Mouse (Mus musculus) embryo, embryonic 11.5 days (tissue): Measurements from ENCODE around the gene Mex3a.
"Not testable (repeated sequence)": the region's sequence is repeated elsewhere in the genome, so short reads cannot be mapped to it uniquely, and the experiment has no call there.

Experiments used
- DNase-seq: peaks from one replicate; pipeline ENCODE4 v3.0.0-alpha.2; 2012; ENCODE audit warnings: low read depth, low spot score

The Mex3a gene

GRCm38 (mm10) chr3:88569093-88569492, 36.9 kb downstream of the Mex3a start:
- no peak for DNase-seq

GRCm38 (mm10) chr3:88569694-88570093, 37.5 kb downstream of the Mex3a start:
- DNase-seq, result no peak

DNA sequence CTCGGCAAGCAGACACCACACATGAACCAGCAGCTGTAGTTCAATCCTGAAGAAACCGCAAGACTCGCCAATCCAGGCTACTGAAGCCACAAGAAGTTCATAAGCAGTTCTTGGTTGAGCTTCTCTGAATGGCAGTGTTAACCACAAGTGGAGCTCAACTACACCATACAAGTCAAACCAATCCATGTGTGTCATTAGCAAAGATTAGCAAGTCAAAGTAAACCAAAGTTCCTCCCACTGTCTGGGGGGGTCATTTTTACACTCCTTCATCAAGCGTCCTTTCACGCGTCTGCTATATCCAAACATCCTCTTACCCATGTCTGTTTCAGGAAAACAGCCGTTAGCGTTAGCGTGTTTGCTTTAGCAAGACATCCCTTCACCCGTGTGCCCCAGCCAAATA, 38.1 kb downstream of the Mex3a start:
- no peak for DNase-seq

DNA sequence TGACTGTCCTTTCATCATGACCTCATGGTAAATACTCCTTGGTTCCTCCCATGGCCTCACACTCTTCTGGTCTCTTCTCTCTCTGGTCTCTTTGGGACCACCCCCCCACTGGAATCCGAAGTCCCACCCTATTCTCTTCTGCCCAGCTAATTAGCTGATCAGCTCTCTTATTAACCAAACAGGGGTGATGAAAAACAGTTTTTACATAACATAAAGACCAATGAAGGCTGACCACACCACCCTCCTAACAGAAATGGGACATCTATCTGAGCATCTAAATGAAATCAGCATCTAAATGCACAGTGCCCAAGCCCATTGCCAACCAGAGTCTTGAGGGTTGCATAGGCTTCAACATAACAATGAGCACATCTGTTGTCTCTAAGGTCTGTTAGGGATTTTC, 39.7 kb downstream of the Mex3a start:
- no peak for DNase-seq

- no peak for DNase-seq
Measured at GRCm38 (mm10) chr3:88572835-88573234, 40.6 kb downstream of the Mex3a start.

GRCm38 (mm10) chr3:88573810-88574209, 41.6 kb downstream of the Mex3a start:
- no peak for DNase-seq

- DNase-seq, result no peak
Measured at GRCm38 (mm10) chr3:88575540-88575939, 43.3 kb downstream of the Mex3a start, which contains the start of gene Ssr2. Gene Ssr2 (plus strand): TSS chr3:88575876.

GRCm38 (mm10) chr3:88577846-88578245, 45.7 kb downstream of the Mex3a start:
- not testable (repeated sequence) for DNase-seq

- no peak for DNase-seq
Measured at GRCm38 (mm10) chr3:88578498-88579424, 46.6 kb downstream of the Mex3a start.

DNA sequence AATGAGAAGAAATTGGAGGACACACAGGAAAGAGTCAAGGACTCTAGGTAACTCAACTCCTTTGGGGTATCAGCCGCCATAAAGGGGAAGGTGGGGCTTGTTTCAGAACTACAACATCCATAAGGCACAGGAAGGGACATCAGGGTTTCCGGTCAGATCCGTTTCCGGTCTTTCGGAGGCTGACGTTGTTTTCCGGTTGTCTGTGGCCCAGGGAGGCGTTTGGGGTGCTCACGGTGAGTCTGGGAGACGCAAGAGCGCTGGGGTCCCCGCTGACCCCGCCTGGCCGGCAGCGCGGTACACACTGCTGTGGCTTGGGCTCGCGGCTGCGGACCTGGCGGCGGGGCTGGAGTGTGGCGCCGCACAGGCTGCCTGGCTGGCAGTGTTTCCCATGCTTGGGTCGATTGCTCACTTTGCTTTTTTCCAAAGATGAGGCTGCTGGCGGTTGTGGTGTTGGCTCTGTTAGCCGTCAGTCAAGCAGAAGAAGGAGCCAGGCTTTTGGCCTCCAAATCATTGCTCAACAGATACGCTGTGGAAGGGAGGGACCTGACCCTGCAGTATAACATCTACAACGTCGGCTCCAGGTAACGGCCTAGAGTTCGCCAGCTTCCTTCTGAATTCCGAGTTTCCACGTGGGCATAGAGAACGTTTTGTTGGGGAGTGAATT, 47.4 kb downstream of the Mex3a start:
- DNase-seq, result peak; percentile 55

DNA sequence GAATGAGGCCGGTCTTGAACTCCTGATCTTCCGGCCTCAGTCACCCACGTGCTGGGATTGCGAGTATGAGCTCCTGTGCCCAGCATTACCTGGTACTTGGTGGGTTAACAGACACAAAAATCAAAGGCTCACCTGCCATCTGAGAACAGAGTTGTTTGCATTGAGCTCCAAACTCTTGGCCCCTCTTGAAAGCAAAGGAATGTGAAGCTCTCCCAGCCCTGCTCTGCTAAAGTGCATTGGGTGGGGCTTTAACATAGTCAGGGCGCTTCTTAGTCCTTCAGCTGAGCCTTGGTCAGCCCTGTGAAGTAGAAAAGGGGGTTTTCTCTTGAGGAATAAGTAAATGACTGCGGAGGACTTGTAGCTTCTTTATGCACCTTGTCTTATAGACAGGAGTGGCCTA, 53.6 kb downstream of the Mex3a start:
- no peak for DNase-seq

DNA sequence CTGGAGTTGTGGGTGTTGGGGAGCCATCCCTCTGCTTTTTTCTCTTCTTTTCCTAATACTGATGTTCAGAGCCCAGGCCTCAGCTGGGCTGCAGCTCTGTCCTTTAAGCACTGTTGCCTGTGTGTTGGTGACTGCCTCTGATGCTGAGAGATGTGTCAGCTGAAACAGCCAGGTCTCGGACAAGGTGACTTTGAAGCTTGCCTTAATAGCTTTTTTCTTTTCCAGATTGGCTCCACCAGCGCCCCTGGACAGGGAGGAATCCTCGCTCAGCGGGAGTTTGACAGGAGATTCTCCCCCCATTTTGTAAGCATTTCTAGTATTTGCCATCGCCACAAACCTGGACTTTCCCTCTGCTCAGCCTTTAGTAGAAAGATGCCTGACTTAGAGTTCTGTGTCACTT, 54.4 kb downstream of the Mex3a start:
- DNase-seq, result no peak

DNA sequence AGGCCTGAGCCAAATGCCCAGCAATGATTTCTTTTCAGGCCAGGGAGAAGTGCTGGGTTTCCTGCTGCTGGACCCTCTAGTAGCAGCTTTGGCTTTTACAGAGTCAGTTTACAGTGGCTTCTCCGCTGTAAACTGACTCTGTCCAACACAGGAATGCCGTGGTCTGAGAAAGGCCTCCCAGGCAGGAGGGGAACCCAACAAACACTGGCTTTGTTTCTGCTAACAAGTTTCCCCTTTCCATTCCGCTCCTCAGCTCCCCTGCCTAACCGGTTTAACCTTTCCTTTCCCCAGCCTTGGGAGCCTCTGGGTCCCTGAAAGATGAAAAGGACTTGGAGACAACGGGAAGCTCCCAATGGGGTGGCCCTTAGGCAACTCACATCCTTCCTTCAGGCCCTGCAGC, 58.1 kb downstream of the Mex3a start:
- no peak for DNase-seq
